Mouse (Mus musculus): ENCODE measurements around the gene Tox2.

The Tox2 gene

GRCm38 (mm10) chr2:163330742-163331141, 127.8 kb downstream of the Tox2 start:
- peak in 1 of 2 experiments; percentile 14 for DNase-seq

- no peak for DNase-seq
Observed at GRCm38 (mm10) chr2:163331423-163331822, 128.5 kb downstream of the Tox2 start.

GRCm38 (mm10) chr2:163332368-163333055, 129.6 kb downstream of the Tox2 start:
- no peak for DNase-seq

DNA sequence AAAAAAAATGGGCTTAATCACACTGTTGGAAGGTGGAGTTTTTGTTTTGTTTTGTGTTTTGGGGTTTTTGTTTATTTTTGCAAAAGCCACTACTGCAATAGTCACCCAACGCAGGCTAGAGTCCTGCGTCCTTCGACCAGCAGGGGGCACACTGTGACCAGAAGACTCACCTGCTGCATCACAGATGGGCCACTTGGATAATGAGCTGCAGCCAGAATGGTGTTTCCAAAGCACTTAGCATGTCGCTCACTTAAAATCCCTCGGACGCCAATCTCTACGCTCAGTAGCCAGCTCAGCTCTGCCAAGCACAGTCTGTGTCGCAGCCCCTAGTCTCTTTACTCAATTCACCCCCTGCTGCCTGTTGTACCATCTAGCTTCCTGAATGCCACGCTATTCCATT, 137.3 kb downstream of the Tox2 start:
- peak; percentile 64 to 79 for DNase-seq

DNA sequence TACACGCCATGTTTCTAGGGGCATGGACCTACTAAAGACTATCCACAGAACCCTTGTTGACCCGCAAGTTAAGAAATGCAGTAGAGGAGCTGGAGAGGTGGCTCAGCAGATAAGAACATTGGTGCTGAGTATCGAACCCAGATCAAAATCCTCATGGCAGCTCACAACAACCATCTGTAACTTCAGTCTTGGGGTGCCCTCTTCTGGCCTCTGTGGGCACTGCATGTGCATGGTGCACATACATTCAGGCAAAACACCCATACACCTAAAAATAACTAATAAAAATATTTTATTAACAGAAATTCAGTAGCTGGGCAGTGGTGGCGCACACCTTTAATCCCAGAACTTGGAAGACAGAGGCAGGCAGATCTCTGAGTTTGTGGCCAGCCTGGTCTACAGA, 140.7 kb downstream of the Tox2 start:
- DNase-seq: peak; percentile 21 to 51

GRCm38 (mm10) chr2:163344976-163345660, 142.2 kb downstream of the Tox2 start:
- no peak for DNase-seq

- DNase-seq: no peak
Observed at GRCm38 (mm10) chr2:163346497-163346896, 143.6 kb downstream of the Tox2 start.

DNA sequence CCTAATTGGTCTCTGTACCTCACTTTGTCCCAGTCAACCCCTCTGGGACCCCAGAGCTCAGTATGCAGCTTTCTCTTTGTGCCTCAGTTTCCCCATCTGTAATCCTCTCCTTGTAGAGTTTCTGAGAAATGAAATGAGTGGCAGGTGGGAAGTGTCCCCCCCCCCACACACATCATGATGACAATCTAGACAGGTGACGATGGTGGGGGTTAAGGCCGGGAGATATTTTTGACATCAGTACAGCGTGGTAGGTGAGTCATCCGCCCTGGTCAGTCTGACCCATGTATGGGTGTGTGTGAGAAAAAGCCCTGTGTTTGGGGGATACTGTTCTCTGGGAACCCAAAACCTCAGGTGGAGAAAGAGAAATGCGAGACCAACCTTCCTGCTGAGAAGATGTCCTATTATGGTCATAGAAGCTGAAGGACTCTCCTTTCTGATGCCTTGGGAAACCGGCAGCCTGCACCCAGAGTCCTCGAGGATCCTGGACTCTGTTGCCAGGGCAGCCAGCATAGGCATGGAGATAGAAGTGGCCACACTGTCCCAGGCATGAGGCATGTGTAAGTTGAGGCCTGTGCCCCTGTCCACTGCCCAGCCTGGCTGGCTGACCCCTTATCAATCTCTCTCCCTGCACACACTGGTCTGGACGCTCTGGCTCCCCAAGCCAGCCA, 144.7 kb downstream of the Tox2 start:
- no peak for DNase-seq

DNA sequence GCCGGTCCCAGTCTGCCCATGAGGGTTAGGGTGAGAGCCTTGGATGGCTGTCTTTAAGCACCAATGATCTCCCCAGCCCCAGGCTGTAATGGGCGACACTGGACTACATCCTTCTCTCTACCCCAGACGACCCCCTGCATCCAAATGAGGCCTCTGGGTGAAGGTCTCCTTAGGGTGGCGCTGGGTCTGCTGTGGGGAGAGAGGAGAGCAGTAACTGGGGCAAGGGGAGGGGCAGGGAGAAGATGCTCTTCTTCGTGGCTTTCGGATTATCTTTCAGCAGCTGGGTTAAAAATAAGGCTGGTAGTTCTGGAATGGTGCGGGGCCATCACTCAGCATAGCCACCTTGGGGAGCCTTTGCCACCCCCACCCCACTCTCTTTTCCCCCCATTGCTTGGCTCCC, 145.8 kb downstream of the Tox2 start:
- DNase-seq: no peak

- no peak for DNase-seq
Observed at GRCm38 (mm10) chr2:163349411-163349810, 146.5 kb downstream of the Tox2 start.

GRCm38 (mm10) chr2:163350443-163350842, 147.5 kb downstream of the Tox2 start:
- no peak for DNase-seq

DNA sequence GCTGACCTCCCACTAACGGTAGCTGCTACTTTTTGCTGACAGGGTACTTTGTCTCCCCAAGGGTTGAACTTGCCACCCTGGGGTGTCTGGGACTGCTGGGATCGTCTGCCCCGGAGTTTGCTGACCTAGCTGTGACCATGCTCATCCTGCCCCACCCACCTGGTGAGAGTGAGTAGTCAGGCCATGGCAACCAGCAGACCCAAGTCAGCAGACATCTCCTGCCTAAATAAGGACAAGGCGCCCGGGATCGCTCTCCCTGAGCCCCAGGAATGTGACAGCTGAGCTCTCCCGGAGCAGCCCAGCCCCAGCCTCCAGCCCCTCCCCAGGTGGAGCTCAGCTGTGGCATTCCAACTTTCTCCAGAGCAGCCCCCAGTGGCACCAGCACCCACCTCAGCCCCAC, 150.8 kb downstream of the Tox2 start:
- no peak for DNase-seq

GRCm38 (mm10) chr2:163355666-163356065, 152.7 kb downstream of the Tox2 start:
- no peak for DNase-seq

GRCm38 (mm10) chr2:163356113-163356840, 153.4 kb downstream of the Tox2 start:
- no peak for DNase-seq

DNA sequence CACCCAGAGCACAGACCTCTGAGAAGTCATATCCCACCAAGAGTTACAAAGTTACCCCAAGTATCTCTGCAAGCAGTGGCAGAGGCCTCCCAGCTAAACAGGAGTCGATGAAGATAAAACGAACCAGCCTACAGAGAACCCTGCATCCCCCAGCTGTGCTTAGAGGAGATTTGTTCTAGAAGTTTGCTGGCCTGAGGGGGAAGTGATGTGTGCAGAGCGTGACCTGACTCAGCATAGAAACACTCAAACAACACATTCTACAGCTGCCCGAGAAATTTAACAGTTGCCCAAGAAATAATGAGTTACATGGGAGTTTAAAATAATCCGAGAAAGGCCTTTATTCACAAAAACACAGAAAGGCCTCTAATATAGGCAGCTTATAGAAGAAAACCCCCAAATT, 155.7 kb downstream of the Tox2 start:
- DNase-seq: no peak

GRCm38 (mm10) chr2:163359253-163359652, 156.3 kb downstream of the Tox2 start:
- DNase-seq: no peak

- no peak for DNase-seq
Observed at GRCm38 (mm10) chr2:163360858-163361623, 158.1 kb downstream of the Tox2 start.

- no peak for DNase-seq
Observed at GRCm38 (mm10) chr2:163362940-163363921, 160.3 kb downstream of the Tox2 start.

DNA sequence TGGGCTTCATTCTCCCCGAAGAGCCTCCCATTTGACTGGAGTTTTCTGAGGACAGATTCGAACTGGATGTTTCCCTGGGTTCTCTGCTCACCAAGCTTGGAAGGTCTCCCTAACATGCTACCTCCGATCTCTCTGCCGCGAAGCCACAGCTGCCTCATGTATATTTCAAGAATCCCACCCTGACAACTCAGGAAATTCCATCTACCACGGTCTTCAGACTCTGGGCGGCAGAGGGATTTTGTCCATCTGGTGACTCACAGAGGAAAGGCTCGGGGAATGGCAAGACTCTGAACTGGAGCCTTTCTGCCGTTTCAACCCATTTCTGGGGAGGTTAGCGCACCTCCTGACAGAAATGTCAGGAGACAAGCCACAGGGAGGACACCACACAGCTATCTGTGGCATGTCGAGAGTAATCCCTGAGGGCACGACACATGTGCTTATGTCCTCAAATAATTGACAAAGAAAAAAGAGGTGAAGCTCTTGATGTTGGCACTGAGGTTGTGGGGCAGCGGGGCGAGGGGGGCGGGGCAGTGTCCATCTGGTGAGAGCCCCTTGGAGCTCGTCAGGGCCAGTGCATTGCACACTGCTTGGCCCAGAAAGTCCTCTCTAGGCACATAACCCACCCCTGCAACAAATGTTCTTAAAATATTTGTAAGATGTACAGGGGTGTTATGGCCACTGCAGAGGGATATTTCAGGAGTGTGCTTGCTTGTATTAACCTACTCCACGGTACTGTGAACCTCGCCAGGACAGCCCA, 162.0 kb downstream of the Tox2 start:
- no peak for DNase-seq

DNA sequence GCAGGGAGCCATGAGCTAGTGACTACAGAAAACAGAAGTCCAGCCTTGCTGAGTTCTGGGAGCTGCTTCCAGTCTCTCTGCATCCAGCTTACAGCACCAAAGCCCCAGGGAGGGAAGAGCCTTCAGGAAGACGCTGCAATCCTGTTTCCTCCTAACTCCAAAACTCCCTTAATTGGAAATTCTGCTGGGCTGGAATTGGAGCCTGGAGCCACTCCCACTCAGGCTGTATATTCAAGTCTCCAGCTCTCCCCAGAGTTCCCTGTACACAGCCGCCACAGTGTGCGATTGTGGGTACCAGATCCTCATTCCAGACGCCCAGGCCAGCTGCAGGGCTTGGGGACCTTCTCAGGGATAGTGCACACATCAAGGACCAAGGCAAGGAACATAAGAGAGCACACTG, 167.2 kb downstream of the Tox2 start:
- DNase-seq: peak in 1 of 2 experiments; percentile 9
